Mouse (Mus musculus) CD4-positive, CD25-positive, alpha-beta regulatory T cell (primary cell): ENCODE results near the gene Tph2. TPM values are rescaled to one million over a fixed set of nuclear protein-coding genes. Genes with fewer than 3 reads are reported as not detected.

Experiments
- polyA plus RNA-seq: library from polyadenylated mRNA; unstranded; fragments of 100-300 nt; shearing (Covaris generic); gene quantifications from one replicate; pipeline ENCODE4 v1.2.1, GENCODE M21; 2017

Gene Tph2
- polyA plus RNA-seq = 0.07 TPM

DNA sequence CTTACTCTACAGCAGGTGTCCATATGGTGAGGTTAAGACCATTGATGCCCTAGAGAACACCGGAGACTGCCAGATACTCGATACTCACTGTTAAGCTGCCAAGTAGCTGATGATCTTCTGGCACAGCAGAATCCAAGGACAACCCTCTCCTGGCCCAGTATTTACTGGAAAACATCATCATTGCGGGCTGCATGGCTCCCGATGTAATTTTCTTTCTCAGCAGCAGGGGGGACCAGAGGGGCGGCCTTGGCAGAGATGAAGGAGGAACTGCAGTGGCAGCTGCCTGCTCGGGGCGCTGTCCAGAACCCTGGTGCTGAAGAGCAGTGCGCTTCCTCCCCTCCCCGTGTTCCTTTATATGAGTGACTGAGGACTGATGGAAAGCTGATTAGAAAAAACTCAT is at the start of gene Tph2:
TSS of gene Tph2 (minus strand) at position 326 of the 400 bp plus-strand sequence.

Other genes starting within 250 kb of the Tph2 start
- gene Tbc1d15, start 66.4 kb upstream of the Tph2 start, polyA plus RNA-seq = 94.8 TPM
- 57.7 TPM for gene Rab21, start 130.6 kb upstream of the Tph2 start, polyA plus RNA-seq
- gene Tmem19, start 177.5 kb upstream of the Tph2 start, polyA plus RNA-seq = 48.6 TPM
- gene Thap2, start 199.4 kb upstream of the Tph2 start, polyA plus RNA-seq = 10.7 TPM
- 42.9 TPM for gene Zfc3h1, start 199.9 kb upstream of the Tph2 start, polyA plus RNA-seq